Mouse (Mus musculus) testis, adult 2 months (tissue): ENCODE results near the gene Fzd1.

Source experiments
- CTCF ChIP-seq: fragments of 200-500 bp; IDR thresholded peaks from 2 replicates; pipeline ENCODE4 v1.5.1; 2012; ENCODE audit warnings: low read depth, mild to moderate bottlenecking, inconsistent platforms, low read length, moderate library complexity; ENCODE audit not compliant: control insufficient read depth, insufficient read depth, insufficient replicate concordance
- POLR2A ChIP-seq: fragments of 200-500 bp; IDR thresholded peaks from 2 replicates; pipeline ENCODE4 v1.6.1; 2012; ENCODE audit warnings: low read depth, mild to moderate bottlenecking, inconsistent platforms, low read length, moderate library complexity; ENCODE audit not compliant: control insufficient read depth

GRCm38 (mm10) chr5:4788484-4788883 is 30.6 kb upstream of the Fzd1 start:
- TF ChIP-seq CTCF (no peak), POLR2A (no peak)
